Mouse (Mus musculus) liver, embryonic 16.5 days (tissue): ENCODE measurements at regions not wholly inside any gene's neighbourhood (a gene's known extent, or its start where the extent isn't known, plus 50 kb on each side); places are given as distances from the start of the nearest gene placed in this dataset.

Experiments
- ATAC-seq: fragments of 200-750 bp; cut with Nextera tagmentation; 2 replicates; pipeline ENCODE4 v1.8.0; 2017; ENCODE audit warnings: low read depth, mild to moderate bottlenecking, moderate number of reproducible peaks, moderate library complexity
- H3K27ac ChIP-seq: fragments of 300-500 bp; sonication (generic); 2 replicates; pipeline ENCODE4 v1.5.1; 2014; ENCODE audit warnings: mild to moderate bottlenecking, low read length
- H3K27me3 ChIP-seq: fragments of 300-500 bp; sonication (generic); 2 replicates; pipeline ENCODE4 v1.6.1; 2014; ENCODE audit warnings: low read depth, low read length, mixed read lengths; ENCODE audit not compliant: control insufficient read depth, insufficient read depth
- H3K36me3 ChIP-seq: fragments of 300-500 bp; sonication (generic); 2 replicates; pipeline ENCODE4 v1.6.1; 2014; ENCODE audit warnings: mild to moderate bottlenecking; ENCODE audit not compliant: control insufficient read depth, insufficient read depth
- H3K4me1 ChIP-seq: fragments of 300-500 bp; sonication (generic); 2 replicates; pipeline ENCODE4 v1.6.1; 2014; ENCODE audit warnings: low read depth, low read length, mixed read lengths; ENCODE audit not compliant: control insufficient read depth
- H3K4me2 ChIP-seq: fragments of 300-500 bp; sonication (generic); 2 replicates; pipeline ENCODE4 v1.6.1; 2014; ENCODE audit warnings: low read depth, low read length, mixed read lengths
- H3K4me3 ChIP-seq: fragments of 300-500 bp; sonication (generic); 2 replicates; pipeline ENCODE4 v1.5.1; 2014; ENCODE audit warnings: low read depth, mild to moderate bottlenecking, low read length
- H3K9ac ChIP-seq: fragments of 300-500 bp; sonication (generic); 2 replicates; pipeline ENCODE4 v1.6.1; 2014; ENCODE audit warnings: low read depth, low read length
- H3K9me3 ChIP-seq: fragments of 300-500 bp; sonication (generic); replicated peaks from 2 replicates; pipeline ENCODE4 v1.6.1; 2016; ENCODE audit warnings: low read length; ENCODE audit not compliant: control insufficient read depth
- WGBS: fragments of 180-500 bp; shearing (Covaris S2); extraction: QIAGEN DNeasy Blood & Tissue Kit; methylation state at CpG from one replicate; pipeline ENCODE4 v1.1.7; 2014; ENCODE audit not compliant: insufficient replicate concordance; 5-methylcytosine and 5-hydroxymethylcytosine counted together

DNA sequence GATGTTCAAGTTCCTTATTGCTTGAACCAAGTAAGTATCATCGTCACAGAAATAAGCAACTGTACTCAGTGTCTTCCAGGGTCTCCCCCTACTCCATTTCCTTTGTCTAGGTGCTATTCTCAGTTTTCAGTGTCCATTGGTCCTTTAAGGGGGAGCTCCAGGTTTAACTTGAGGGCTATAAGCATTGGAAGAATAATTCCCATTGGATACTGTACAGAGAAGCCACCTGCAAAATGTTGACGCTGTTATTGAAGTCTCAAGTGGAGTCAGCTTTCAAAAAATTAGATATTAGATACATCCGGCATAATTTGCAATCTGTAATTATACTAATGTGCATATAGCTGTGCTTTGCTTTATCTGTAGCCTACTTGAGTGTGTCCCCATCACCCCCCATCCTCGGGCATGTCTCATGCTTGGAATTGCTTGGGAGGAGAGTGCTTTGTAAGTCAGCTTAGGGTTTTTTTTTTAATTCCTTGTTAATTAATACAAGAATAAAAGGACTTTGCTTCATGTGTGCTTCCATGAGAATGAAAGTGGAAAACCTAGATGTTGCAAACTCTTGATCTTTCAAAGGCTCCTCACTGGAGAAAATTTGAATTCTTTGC, 425.6 kb upstream of the Ubash3b start:
- no peaks in the 10 kb centered on the region for H3K36me3 ChIP-seq
- no peak for ATAC-seq
- no peak overlapping the region for H3K27ac ChIP-seq
- H3K4me1 ChIP-seq = no peaks in the 10 kb centered on the region
- WGBS = 64% methylated on average over 4 of the region's 4 CpGs
- no peaks in the 10 kb centered on the region for H3K9me3 ChIP-seq
- no peak overlapping the region for H3K4me2 ChIP-seq
- peaks cover 6% of the 10 kb centered on the region for H3K27me3 ChIP-seq
- H3K4me3 ChIP-seq = no peak overlapping the region
- no peak overlapping the region for H3K9ac ChIP-seq

GRCm38 (mm10) chr9:41586291-41586690, 424.8 kb upstream of the Ubash3b start:
- no peak overlapping the region for H3K4me2 ChIP-seq
- H3K27me3 ChIP-seq = peaks cover 6% of the 10 kb centered on the region
- no peaks in the 10 kb centered on the region for H3K9me3 ChIP-seq
- H3K36me3 ChIP-seq = no peaks in the 10 kb centered on the region
- H3K4me1 ChIP-seq = no peaks in the 10 kb centered on the region
- 70% methylated on average over 7 of the region's 7 CpGs for WGBS
- H3K4me3 ChIP-seq = no peak overlapping the region
- ATAC-seq = no peak
- H3K27ac ChIP-seq = no peak overlapping the region
- H3K9ac ChIP-seq = no peak overlapping the region

GRCm38 (mm10) chr9:41585771-41586170, 424.3 kb upstream of the Ubash3b start:
- H3K9me3 ChIP-seq = no peaks in the 10 kb centered on the region
- 52% methylated on average over 5 of the region's 5 CpGs for WGBS
- peaks cover 6% of the 10 kb centered on the region for H3K27me3 ChIP-seq
- H3K4me3 ChIP-seq = no peak overlapping the region
- no peak overlapping the region for H3K9ac ChIP-seq
- H3K36me3 ChIP-seq = no peaks in the 10 kb centered on the region
- no peaks in the 10 kb centered on the region for H3K4me1 ChIP-seq
- H3K27ac ChIP-seq = no peak overlapping the region
- no peak overlapping the region for H3K4me2 ChIP-seq
- no peak for ATAC-seq

- H3K9ac ChIP-seq = no peak overlapping the region
- 44% methylated on average over 7 of the region's 7 CpGs for WGBS
- H3K27ac ChIP-seq = no peak overlapping the region
These were observed 423.5 kb upstream of the Ubash3b start for GRCm38 (mm10) chr9:41585012-41585411.

DNA sequence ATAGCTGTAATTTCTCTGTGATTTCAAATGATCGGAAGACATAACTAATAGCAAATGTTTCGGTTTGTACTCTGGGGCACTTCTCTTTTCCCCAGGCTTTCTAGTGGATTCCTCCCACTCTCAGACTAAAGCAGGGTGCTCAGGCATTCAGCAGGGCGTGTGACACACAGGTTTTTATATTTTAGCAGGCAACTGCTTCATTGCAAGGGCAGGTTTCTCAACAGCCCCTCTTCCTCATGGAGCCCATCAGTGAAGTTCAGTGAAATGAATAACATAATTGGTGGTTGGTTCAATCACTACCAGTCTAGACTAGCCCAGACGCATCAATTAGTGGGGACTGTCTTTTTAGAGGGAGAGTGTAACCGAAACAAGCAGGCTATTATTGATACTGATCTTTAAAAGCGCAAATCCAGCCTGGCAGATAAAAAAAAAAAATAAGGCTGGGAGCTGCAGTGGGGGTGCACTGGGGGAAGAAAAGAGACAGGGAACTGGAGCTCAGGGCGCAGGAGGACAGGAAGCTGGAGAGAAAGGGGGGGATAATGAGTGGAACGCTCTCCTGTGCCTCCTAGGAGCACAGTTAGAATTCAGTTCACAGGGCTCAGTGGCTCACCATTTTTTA, 422.3 kb upstream of the Ubash3b start:
- H3K4me3 ChIP-seq = no peak overlapping the region
- H3K36me3 ChIP-seq = no peaks in the 10 kb centered on the region
- H3K9ac ChIP-seq = no peak overlapping the region
- H3K4me1 ChIP-seq = no peaks in the 10 kb centered on the region
- no peaks in the 10 kb centered on the region for H3K9me3 ChIP-seq
- H3K27ac ChIP-seq = no peak overlapping the region
- WGBS = 35% methylated on average over 8 of the region's 8 CpGs
- H3K27me3 ChIP-seq = peaks cover 6% of the 10 kb centered on the region
- no peak overlapping the region for H3K4me2 ChIP-seq
- ATAC-seq = no peak

More at GRCm38 (mm10) chr9:41585012-41585411, 423.5 kb upstream of the Ubash3b start:
- Histone ChIP-seq H3K27me3 (peaks cover 6% of the 10 kb centered on the region), H3K4me3 (no peak overlapping the region), H3K36me3 (no peaks in the 10 kb centered on the region), H3K4me2 (no peak overlapping the region), H3K4me1 (no peaks in the 10 kb centered on the region), H3K9me3 (no peaks in the 10 kb centered on the region)
- ATAC-seq = no peak

DNA sequence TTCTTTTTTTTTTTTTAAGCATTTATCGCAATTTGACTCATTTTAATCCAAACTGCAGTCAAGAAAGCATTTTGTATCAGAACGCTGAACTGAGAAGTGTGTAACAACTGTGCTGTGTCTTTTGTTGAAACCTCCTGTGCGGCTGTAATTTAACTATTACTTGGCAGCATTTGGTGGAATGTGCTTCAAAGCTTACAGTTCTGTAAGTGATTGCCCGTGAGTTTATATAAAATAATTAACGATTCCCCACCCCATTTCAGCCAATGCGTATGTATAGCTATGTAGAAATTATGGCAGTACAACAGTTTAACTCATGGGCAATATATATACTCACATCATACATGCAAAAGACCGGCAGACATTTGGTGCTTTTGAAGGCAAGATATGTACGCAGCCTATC, 421.8 kb upstream of the Ubash3b start:
- no peak overlapping the region for H3K27ac ChIP-seq
- no peak for ATAC-seq
- H3K27me3 ChIP-seq = peaks cover 9% of the 10 kb centered on the region
- no peak overlapping the region for H3K4me2 ChIP-seq
- WGBS = 64% methylated on average over 8 of the region's 8 CpGs
- no peaks in the 10 kb centered on the region for H3K4me1 ChIP-seq
- no peak overlapping the region for H3K4me3 ChIP-seq
- H3K9me3 ChIP-seq = no peaks in the 10 kb centered on the region
- no peaks in the 10 kb centered on the region for H3K36me3 ChIP-seq
- H3K9ac ChIP-seq = no peak overlapping the region

DNA sequence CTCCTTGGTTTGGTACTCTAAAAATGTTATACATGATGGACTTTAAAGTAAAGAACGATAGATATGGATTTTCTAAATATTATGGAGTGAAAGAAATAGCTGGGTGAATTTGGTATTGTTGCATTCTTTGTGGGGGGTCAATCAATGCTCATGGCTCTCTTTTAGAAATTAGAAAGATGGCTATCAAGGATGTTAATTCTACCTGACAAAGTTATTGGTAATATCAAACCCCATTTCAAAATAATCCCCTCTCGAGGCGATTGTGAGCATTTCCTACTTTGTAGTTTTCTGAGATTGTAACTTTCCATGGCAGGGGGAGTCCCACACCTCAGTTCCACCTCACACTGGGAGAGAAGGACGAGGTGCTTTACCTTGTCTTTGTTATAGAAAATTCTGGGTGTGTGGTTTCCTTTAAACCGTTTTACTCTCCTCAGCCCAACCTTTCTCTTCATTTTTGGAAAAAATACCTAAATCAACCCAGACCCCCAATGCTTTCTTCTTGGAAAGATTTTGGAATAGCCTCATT, 421.3 kb upstream of the Ubash3b start:
- Histone ChIP-seq H3K4me2 (no peak overlapping the region), H3K4me3 (no peak overlapping the region), H3K27me3 (peaks cover 9% of the 10 kb centered on the region), H3K27ac (no peak overlapping the region), H3K9me3 (no peaks in the 10 kb centered on the region), H3K36me3 (no peaks in the 10 kb centered on the region), H3K4me1 (no peaks in the 10 kb centered on the region), H3K9ac (no peak overlapping the region)
- no peak for ATAC-seq
- 48% methylated on average over 5 of the region's 5 CpGs for WGBS

DNA sequence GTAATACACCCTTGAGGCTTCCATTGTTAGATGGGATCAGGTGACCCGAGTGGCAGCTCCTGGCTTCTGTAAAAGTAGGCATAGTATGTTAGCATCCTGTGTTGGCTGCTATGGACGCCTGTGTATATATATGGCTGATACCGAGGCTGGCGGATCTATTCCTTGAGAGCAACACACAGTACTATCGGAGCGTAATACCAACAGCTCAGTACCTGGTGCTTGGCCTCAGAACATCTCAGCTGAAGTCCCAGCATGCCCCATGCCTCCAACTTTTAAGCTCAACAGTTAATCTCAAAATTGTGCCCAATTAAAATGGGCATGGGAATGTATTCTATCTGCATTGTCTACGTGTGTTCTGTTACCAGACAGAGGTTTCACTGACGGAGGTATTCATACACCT, 420.7 kb upstream of the Ubash3b start:
- H3K27ac ChIP-seq = no peak overlapping the region
- no peaks in the 10 kb centered on the region for H3K9me3 ChIP-seq
- no peak overlapping the region for H3K4me3 ChIP-seq
- H3K27me3 ChIP-seq = peaks cover 9% of the 10 kb centered on the region
- no peaks in the 10 kb centered on the region for H3K4me1 ChIP-seq
- no peak overlapping the region for H3K4me2 ChIP-seq
- WGBS = 52% methylated on average over 8 of the region's 8 CpGs
- H3K36me3 ChIP-seq = no peaks in the 10 kb centered on the region
- no peak overlapping the region for H3K9ac ChIP-seq
- no peak for ATAC-seq

- Histone ChIP-seq H3K4me1 (no peaks in the 10 kb centered on the region), H3K27me3 (peaks cover 9% of the 10 kb centered on the region), H3K9me3 (no peaks in the 10 kb centered on the region), H3K36me3 (no peaks in the 10 kb centered on the region), H3K4me2 (no peak overlapping the region), H3K27ac (no peak overlapping the region), H3K4me3 (no peak overlapping the region), H3K9ac (no peak overlapping the region)
- WGBS = 17% methylated on average over 9 of the region's 9 CpGs
- no peak for ATAC-seq
These were observed 420.2 kb upstream of the Ubash3b start for GRCm38 (mm10) chr9:41581741-41582140.
